Mouse (Mus musculus): Measurements from ENCODE around the gene Samd13. TPM values are rescaled to one million over a fixed set of nuclear protein-coding genes. Genes with fewer than 3 reads are reported as not detected.

Samd13 gene
- polyA plus RNA-seq, 1 experiment from 2014 or later: 1.2 TPM

DNA sequence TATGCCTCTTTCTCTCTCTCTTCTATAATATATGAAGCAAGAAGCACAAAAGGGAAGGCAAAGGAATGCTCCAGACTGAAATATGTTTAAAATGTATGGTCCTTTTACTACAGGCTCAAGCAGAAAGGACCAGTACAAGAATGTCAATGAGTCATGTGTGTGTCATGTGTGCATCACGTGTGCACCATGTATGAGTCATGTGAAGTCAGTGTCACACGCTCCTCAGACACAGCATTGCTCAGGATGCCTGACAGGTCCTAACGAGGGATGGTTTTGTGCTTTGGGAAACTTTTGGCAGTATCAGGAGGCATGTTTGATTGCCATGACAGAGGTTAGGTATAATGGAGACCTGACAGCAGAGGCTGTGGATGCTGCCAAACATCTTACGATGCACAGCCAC lies 9.2 kb downstream of the Samd13 start:
- Histone ChIP-seq H3K36me3 (ENCODE audit: insufficient read depth) (no peaks in the 10 kb centered on the region), H3K27ac (ENCODE audit: low read depth) (no peak overlapping the region)

DNA sequence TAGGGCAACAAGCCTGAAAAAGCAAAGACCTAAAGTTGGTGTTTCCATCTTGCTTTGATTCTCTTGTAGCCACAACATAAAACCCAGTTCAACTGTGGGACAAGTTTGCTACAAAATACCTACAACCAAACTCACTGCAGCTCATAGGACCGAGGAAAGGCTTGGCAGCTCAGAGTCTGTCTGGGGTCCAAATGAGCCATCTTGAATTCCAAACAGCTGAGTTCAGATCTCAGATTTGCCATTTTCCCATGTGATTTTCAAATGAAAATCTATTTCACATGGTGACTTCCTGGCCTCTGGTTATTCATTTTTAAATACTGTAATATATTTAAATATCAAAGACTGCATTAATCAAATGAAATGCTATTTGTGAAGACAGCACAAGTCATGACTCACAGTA lies 10.3 kb downstream of the Samd13 start:
- TF ChIP-seq CTCF (IDR thresholded peaks at IDR 0.05; ENCODE audit: low read depth): no peak
- Histone ChIP-seq H3K36me3 (ENCODE audit: insufficient read depth) (no peaks in the 10 kb centered on the region), H3K9me3 (ENCODE audit: low read depth, low read length) (no peaks in the 10 kb centered on the region), H3K27ac (ENCODE audit: low read depth) (no peak overlapping the region), H3K27me3 (ENCODE audit: insufficient read depth, low read length) (no peaks in the 10 kb centered on the region), H3K9ac (no peak overlapping the region), H3K4me3 (ENCODE audit: low read depth, low read length) (no peak overlapping the region), H3K4me2 (no peak overlapping the region), H3K4me1 (ENCODE audit: insufficient read depth) (no peaks in the 10 kb centered on the region)
- ATAC-seq (ENCODE audit: insufficient read depth) (no peak), DNase-seq (no peak)
- WGBS: 78% methylated on average over 1 of the region's 1 CpGs

More for the DNA sequence above, 9.2 kb downstream of the Samd13 start:
- DNase-seq (no peak), ATAC-seq (ENCODE audit: insufficient read depth) (no peak)
- Histone ChIP-seq H3K4me3 (ENCODE audit: low read depth, low read length) (no peak overlapping the region), H3K9me3 (ENCODE audit: low read depth, low read length) (no peaks in the 10 kb centered on the region), H3K4me2 (no peak overlapping the region), H3K9ac (no peak overlapping the region), H3K4me1 (ENCODE audit: insufficient read depth) (no peaks in the 10 kb centered on the region), H3K27me3 (ENCODE audit: insufficient read depth, low read length) (no peaks in the 10 kb centered on the region)
- no peak for TF ChIP-seq CTCF (IDR thresholded peaks at IDR 0.05; ENCODE audit: low read depth)
- WGBS: 87% methylated on average over 4 of the region's 4 CpGs

DNA sequence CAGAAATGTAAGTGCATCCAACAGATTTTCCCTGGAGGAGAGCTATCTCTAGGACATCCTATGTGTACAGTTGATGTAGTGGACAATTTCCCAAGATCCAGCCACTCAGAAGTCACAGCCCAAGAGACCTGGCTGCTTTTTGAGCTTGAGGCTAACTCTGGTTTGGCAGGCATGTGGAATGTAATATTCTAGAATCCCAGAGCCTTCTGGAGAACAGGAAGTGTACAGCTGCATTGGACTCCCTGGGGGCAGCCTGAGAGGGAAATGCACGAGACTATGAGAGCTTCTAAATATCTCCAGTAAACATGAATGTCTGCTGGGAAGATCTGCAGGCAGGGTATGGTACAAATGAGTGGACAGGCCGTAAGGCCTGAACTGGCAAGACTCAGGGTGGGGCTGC lies 14.3 kb downstream of the Samd13 start:
- H3K27ac ChIP-seq (ENCODE audit: low read depth): no peak overlapping the region
- DNase-seq: no peak
- H3K4me2 ChIP-seq: no peak overlapping the region
- H3K9ac ChIP-seq: no peak overlapping the region
- no peak for TF ChIP-seq CTCF (IDR thresholded peaks at IDR 0.05; ENCODE audit: low read depth)
- H3K4me1 ChIP-seq (ENCODE audit: insufficient read depth): no peaks in the 10 kb centered on the region
- no peak overlapping the region for H3K4me3 ChIP-seq (ENCODE audit: low read depth, low read length)
- WGBS: 59% methylated on average over 2 of the region's 2 CpGs
- ATAC-seq (ENCODE audit: insufficient read depth): no peak
- H3K27me3 ChIP-seq (ENCODE audit: insufficient read depth, low read length): no peaks in the 10 kb centered on the region
- H3K36me3 ChIP-seq (ENCODE audit: insufficient read depth): no peaks in the 10 kb centered on the region
- no peaks in the 10 kb centered on the region for H3K9me3 ChIP-seq (ENCODE audit: low read depth, low read length)

DNA sequence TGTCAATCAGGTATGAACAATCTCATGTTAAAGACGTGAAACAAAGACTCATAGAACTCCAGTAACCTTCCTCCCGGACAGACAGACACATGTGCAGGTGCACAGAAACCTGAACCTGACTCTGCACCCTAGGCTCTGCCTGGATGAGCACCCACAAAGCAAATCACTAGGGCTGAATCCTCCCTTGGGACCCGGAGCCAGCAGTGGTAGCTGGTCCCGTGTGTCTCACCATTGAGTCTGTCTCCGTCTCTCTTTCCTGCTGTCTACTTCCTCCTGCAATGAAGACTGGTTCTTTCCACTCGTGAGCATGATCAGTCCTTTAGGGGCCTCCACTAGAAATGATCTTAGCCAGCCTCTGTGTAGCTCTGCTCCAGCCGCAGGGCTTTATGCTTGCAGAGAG lies 23.5 kb downstream of the Samd13 start:
- 69% methylated on average over 7 of the region's 7 CpGs for WGBS
- no peak overlapping the region for H3K4me2 ChIP-seq
- no peak for ATAC-seq (ENCODE audit: insufficient read depth)

DNA sequence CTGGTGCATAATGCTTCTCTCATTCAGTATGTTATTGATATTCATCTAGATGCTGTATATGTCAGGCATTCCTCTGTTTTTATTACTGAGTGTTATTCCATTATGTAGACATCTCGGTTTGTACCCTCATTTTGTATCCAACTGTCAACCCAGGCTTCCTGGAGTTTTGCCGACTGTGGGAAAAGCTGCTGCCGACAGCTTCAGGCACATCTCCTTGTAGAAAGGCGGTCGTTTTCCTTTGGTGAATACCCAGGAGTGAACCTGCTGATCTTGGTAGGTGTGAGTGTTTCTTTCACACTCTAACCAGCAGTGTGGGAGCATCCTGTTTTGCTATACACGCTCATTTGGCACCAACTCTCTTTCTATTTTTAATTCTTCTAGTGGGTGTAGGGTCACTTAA lies 24.4 kb downstream of the Samd13 start:
- no peaks in the 10 kb centered on the region for H3K9me3 ChIP-seq (ENCODE audit: low read depth, low read length)
- H3K4me1 ChIP-seq (ENCODE audit: insufficient read depth): no peaks in the 10 kb centered on the region
- WGBS: 50% methylated on average over 6 of the region's 6 CpGs
- no peak overlapping the region for H3K9ac ChIP-seq
- TF ChIP-seq CTCF (IDR thresholded peaks at IDR 0.05; ENCODE audit: low read depth): no peak
- H3K4me2 ChIP-seq: no peak overlapping the region
- no peak overlapping the region for H3K4me3 ChIP-seq (ENCODE audit: low read depth, low read length)
- H3K36me3 ChIP-seq (ENCODE audit: insufficient read depth): no peaks in the 10 kb centered on the region
- ATAC-seq (ENCODE audit: insufficient read depth) (no peak), DNase-seq (no peak)
- H3K27ac ChIP-seq (ENCODE audit: low read depth): no peak overlapping the region
- H3K27me3 ChIP-seq (ENCODE audit: insufficient read depth, low read length): no peaks in the 10 kb centered on the region

More for the DNA sequence above, 23.5 kb downstream of the Samd13 start:
- H3K36me3 ChIP-seq (ENCODE audit: insufficient read depth): no peaks in the 10 kb centered on the region
- H3K4me3 ChIP-seq (ENCODE audit: low read depth, low read length): no peak overlapping the region
- no peak overlapping the region for H3K9ac ChIP-seq
- H3K27ac ChIP-seq (ENCODE audit: low read depth): no peak overlapping the region
- TF ChIP-seq CTCF (IDR thresholded peaks at IDR 0.05; ENCODE audit: low read depth): no peak
- H3K4me1 ChIP-seq (ENCODE audit: insufficient read depth): no peaks in the 10 kb centered on the region
- no peak for DNase-seq
- no peaks in the 10 kb centered on the region for H3K9me3 ChIP-seq (ENCODE audit: low read depth, low read length)
- no peaks in the 10 kb centered on the region for H3K27me3 ChIP-seq (ENCODE audit: insufficient read depth, low read length)

DNA sequence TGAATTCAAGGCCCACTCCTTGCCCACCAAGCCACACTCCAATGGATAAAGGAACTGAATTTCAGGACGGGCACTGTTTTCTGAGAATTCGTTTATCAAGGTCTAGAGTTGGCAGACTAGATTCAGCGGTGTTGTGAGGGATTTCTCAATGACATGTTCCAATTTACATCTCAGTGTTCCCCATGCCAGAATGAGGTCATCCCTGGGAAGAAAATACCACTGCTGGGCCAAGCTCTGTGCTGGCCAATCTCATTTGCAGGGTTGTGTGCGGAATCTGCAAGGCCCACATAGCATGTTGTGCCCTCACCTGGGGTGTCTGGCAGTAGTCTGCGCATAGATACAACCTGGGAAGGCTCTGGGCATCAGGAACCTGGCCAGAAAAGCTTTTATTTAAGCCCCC lies 26.1 kb downstream of the Samd13 start:
- H3K36me3 ChIP-seq (ENCODE audit: insufficient read depth): no peaks in the 10 kb centered on the region
- TF ChIP-seq CTCF (IDR thresholded peaks at IDR 0.05; ENCODE audit: low read depth): no peak
- no peak overlapping the region for H3K27ac ChIP-seq (ENCODE audit: low read depth)
- DNase-seq: no peak
- H3K9ac ChIP-seq: no peak overlapping the region
- no peaks in the 10 kb centered on the region for H3K9me3 ChIP-seq (ENCODE audit: low read depth, low read length)
- no peaks in the 10 kb centered on the region for H3K27me3 ChIP-seq (ENCODE audit: insufficient read depth, low read length)
- no peaks in the 10 kb centered on the region for H3K4me1 ChIP-seq (ENCODE audit: insufficient read depth)
- WGBS: 90% methylated on average over 5 of the region's 5 CpGs
- no peak for ATAC-seq (ENCODE audit: insufficient read depth)
- H3K4me3 ChIP-seq (ENCODE audit: low read depth, low read length): no peak overlapping the region
- no peak overlapping the region for H3K4me2 ChIP-seq

DNA sequence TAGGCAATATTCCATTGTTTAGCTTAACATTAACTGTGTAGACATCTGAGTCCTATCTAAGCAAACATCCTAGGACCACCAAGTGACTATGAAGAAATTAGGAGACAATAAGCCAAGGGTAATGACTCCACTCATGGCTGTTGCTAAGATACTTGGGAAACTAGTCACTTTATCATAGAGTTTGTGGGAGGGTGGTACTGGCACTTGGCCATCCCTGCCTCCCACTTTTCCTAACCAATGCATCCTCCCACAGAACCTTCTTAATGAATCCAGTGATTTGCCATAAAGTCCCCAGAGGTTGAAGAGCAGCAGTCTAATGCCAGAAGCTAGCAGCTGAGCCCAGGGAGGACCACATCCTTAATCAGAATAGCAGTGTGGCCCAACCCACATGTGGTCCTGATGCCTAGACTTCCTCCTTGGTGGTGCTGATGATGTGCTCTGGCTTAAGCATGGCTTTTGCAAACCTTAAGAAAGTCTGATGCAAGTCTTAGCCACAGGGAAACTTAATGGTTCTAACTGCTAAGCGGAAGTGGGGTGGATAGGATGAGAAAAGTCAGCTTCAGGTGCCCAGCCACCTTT lies 27.2 kb downstream of the Samd13 start:
- no peaks in the 10 kb centered on the region for H3K36me3 ChIP-seq (ENCODE audit: insufficient read depth)
- H3K9ac ChIP-seq: no peak overlapping the region
- 73% methylated on average over 1 of the region's 1 CpGs for WGBS
- no peaks in the 10 kb centered on the region for H3K27me3 ChIP-seq (ENCODE audit: insufficient read depth, low read length)
- no peaks in the 10 kb centered on the region for H3K9me3 ChIP-seq (ENCODE audit: low read depth, low read length)
- no peak for TF ChIP-seq CTCF (IDR thresholded peaks at IDR 0.05; ENCODE audit: low read depth)
- no peak overlapping the region for H3K4me2 ChIP-seq
- H3K4me1 ChIP-seq (ENCODE audit: insufficient read depth): no peaks in the 10 kb centered on the region
- DNase-seq (no peak), ATAC-seq (ENCODE audit: insufficient read depth) (no peak)
- H3K27ac ChIP-seq (ENCODE audit: low read depth): no peak overlapping the region
- H3K4me3 ChIP-seq (ENCODE audit: low read depth, low read length): no peak overlapping the region

DNA sequence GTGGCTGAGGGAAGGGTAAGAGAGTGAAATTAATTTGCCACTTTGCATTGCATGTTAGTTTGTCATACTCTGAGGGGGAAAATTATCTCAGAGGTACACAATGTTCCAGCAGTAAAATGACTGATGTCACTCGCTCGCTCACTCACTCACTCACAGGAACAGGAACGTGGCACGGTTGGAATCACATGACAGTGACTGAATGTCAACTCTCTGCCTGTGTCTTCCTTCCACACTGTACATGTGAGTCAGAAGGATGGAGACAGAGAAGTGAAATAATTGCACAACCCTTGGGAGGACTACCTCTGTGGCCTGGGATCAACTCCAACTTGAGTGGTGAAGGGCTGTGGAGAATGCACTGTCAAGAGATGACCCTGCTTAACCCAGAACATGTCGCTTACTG lies 28.0 kb downstream of the Samd13 start:
- DNase-seq (no peak), ATAC-seq (ENCODE audit: insufficient read depth) (no peak)
- Histone ChIP-seq H3K4me2 (no peak overlapping the region), H3K9ac (no peak overlapping the region), H3K9me3 (ENCODE audit: low read depth, low read length) (no peaks in the 10 kb centered on the region), H3K27ac (ENCODE audit: low read depth) (no peak overlapping the region), H3K27me3 (ENCODE audit: insufficient read depth, low read length) (no peaks in the 10 kb centered on the region), H3K4me3 (ENCODE audit: low read depth, low read length) (no peak overlapping the region), H3K4me1 (ENCODE audit: insufficient read depth) (no peaks in the 10 kb centered on the region), H3K36me3 (ENCODE audit: insufficient read depth) (no peaks in the 10 kb centered on the region)
- no peak for TF ChIP-seq CTCF (IDR thresholded peaks at IDR 0.05; ENCODE audit: low read depth)
- WGBS: 71% methylated on average over 5 of the region's 5 CpGs
